Mouse (Mus musculus) embryonic fibroblast, embryonic 13.5 days (primary cell): ENCODE results near the gene Pqbp1. TPM values are rescaled to one million over a fixed set of nuclear protein-coding genes. Genes with fewer than 3 reads are reported as not detected.

ENCODE experiments used
- H3K27ac ChIP-seq: 2 replicates; pipeline ENCODE4 v1.5.1; 2012; ENCODE audit warnings: low read length, control low read depth, inconsistent platforms; ENCODE audit not compliant: insufficient read depth
- H3K4me1 ChIP-seq: 2 replicates; pipeline ENCODE4 v1.6.1; 2011; ENCODE audit warnings: low read length; ENCODE audit not compliant: control insufficient read depth, insufficient read depth
- H3K4me3 ChIP-seq: 2 replicates; pipeline ENCODE4 v1.5.1; 2011; ENCODE audit warnings: mild to moderate bottlenecking, control low read depth, low read length; ENCODE audit not compliant: insufficient read depth
- CTCF ChIP-seq: IDR thresholded peaks from 2 replicates; pipeline ENCODE4 v1.5.1; 2011; ENCODE audit warnings: mild to moderate bottlenecking, control low read depth, low read length, moderate library complexity, borderline replicate concordance; ENCODE audit not compliant: insufficient read depth
- POLR2A ChIP-seq: IDR thresholded peaks from 2 replicates; pipeline ENCODE4 v1.6.1; 2011; ENCODE audit warnings: low read depth, mild to moderate bottlenecking, control low read depth, low read length, moderate library complexity
- polyA plus RNA-seq: library from polyadenylated mRNA; stranded (reverse); fragments of >200 nt; gene quantifications from 2 replicates; pipeline ENCODE4 v1.2.4, GENCODE M21; 2011; ENCODE audit warnings: low read depth; ENCODE audit not compliant: missing spikeins, insufficient read length

The Pqbp1 gene
- polyA plus RNA-seq, 1 experiment = 90.2 TPM

DNA sequence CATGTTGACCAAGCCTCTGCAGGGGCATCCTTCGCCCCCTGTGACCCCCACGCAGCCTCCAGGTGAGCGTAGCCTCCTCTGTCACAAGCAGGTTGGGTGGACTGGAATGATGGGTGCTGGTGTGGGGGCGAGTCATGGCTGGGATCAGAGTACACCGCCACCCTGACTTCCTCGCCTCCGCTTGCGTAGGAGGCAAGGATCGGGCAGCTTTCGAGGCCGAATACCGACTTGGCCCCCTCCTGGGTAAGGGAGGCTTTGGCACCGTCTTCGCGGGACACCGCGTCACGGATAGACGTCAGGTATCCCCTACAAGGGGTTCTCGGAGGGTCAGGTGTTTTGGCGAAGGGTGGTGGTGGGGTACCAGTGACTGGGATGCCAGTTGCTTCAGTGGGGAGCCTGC, 20.6 kb downstream of the Pqbp1 start:
- Histone ChIP-seq H3K4me3 (peak overlapping the region; percentile 14; the same call in 1 of the 2 replicates), H3K4me1 (0 out of 2 replicates have a peak, but pooled peaks cover 5% of the 10 kb centered on the region), H3K27ac (no peak overlapping the region)
- no peak for TF ChIP-seq POLR2A
- no peak for TF ChIP-seq CTCF

DNA sequence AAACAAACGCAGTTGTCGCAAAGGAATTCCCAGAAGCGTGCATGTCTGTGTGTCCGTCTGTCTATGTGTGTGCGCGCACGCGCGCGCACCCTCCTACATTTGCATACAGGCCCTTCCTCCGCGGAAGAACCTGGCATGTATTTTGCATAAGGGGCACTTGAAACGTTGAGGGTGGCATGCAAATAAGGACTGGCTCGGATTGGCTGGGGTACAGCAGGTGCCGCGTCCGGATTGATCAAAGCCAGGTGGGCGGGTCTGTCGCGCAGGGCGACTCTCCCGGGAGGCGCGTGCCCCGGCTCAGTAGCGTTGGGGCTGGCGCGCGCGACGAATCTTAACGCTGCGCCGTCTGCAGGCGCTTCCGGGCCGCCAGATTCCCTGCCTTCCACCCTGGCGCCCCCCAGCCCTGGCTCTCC, 21.1 kb downstream of the Pqbp1 start, which contains the start of gene Pim2:
Pim2 (plus strand) TSS at position 256 of the 413 bp plus-strand sequence.
- no peak for TF ChIP-seq POLR2A
- no peak for TF ChIP-seq CTCF
- Histone ChIP-seq H3K4me3 (peak within 1 kb of the TSS; percentile 28), H3K27ac (no peak within 1 kb of the TSS), H3K4me1 (0 out of 2 replicates have a peak, but pooled peaks cover 5% of the 10 kb centered on the region)

DNA sequence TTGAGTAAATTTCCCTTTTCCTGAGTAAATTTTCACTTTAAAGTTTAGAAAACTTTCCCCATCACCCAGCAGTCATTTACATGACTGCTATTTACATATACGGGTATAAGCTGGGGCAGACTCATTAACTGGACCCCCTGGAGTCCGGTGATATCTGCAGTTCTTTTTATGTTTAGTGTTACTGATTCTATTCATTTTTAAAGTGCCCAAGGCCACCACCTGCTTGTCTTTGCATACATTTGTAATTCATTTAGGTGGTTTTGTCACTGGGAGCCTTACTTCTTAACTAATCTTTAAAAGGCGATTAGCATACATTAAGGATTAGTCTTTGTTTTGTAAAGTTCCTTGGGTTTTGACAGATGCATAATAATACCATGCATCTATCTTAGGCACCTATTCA, 29.2 kb downstream of the Pqbp1 start:
- H3K27ac ChIP-seq = no peak overlapping the region
- H3K4me3 ChIP-seq = no peak overlapping the region
- no peaks in the 10 kb centered on the region for H3K4me1 ChIP-seq
- TF ChIP-seq CTCF (no peak), POLR2A (no peak)

DNA sequence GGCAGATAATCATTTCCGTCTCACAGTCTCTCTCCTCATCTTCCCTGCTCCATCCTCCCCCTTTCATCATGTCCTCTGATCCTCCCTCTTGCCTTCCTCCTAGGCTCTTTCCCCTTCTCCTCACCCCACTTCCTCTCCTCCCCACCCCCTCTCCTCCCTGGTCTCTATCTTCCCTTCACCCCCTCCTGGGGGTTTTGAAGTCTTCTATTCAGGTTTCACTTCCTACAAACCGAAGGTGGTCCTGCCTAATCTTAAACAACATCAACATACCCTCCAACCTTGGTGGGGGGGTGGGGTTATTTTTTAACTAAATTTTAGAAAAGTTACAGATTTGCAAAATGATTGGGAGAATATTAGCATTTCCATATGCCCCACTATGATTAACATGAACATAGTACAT, 30.6 kb downstream of the Pqbp1 start:
- Histone ChIP-seq H3K4me1 (no peaks in the 10 kb centered on the region), H3K4me3 (no peak overlapping the region), H3K27ac (no peak overlapping the region)
- TF ChIP-seq CTCF (no peak), POLR2A (no peak)

DNA sequence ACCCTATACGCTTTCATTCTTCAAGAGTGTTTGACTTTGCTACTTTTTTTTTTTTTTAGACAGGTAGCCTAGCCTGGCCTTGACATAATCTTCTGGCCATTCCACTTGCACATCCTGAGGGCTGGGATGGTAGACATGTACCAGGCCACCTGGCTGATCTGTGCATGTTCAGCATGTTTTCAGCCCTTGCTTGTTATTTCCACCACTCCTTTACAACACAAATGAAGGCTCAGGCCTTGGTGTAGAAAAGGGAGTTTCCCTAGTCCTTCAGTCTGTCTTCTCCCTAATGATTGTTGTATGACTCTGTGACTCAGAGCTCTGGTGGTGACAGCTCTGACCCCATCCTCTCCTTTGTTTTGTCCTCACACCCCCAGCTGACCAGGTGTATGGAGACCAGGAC, 31.9 kb downstream of the Pqbp1 start:
- TF ChIP-seq POLR2A = no peak
- no peak for TF ChIP-seq CTCF
- Histone ChIP-seq H3K4me1 (no peaks in the 10 kb centered on the region), H3K27ac (no peak overlapping the region)

DNA sequence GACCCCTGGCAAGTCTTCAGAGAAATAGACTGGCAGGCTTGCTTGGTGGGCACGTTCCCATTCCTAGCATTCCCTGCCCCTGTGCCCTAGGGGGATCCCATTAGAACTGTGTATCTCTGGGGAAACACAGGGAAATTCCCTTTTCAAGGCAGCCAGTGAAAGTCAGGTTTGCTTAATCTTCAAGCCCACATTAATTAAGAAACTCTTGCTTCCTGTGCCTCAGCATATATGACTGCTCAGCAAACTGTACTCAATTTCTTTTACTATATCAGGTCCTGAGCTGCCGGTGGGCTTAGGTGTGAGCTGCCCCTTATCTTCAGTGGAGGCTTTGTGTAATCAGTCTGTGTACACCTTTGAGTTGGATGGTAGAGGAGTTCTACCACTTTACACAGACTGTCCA, 33.3 kb downstream of the Pqbp1 start:
- Histone ChIP-seq H3K4me1 (no peaks in the 10 kb centered on the region), H3K4me3 (no peak overlapping the region), H3K27ac (no peak overlapping the region)
- no peak for TF ChIP-seq CTCF
- TF ChIP-seq POLR2A = no peak

More for the DNA sequence above, 31.9 kb downstream of the Pqbp1 start:
- no peak overlapping the region for H3K4me3 ChIP-seq

DNA sequence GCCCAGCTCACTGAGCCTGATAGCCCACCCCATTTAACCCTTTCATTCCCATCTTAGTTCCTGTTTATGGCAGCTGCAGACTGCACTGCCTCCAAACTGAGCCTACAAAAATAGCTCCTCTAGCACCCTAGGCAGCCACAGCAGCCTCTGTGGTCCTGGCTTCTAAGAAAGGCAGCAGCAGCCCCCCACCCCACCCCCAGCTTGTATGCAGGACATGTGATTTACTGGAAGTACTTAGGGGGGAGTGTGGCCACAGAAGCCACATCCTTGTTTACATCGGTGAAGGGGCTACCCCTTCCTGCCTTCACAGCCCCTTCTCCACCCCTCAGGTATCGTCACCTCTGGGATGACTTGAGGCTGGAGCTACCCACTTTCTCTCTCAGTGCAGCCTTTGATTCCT, 33.7 kb downstream of the Pqbp1 start:
- TF ChIP-seq POLR2A (no peak), CTCF (no peak)
- Histone ChIP-seq H3K27ac (no peak overlapping the region), H3K4me1 (no peaks in the 10 kb centered on the region), H3K4me3 (no peak overlapping the region)

DNA sequence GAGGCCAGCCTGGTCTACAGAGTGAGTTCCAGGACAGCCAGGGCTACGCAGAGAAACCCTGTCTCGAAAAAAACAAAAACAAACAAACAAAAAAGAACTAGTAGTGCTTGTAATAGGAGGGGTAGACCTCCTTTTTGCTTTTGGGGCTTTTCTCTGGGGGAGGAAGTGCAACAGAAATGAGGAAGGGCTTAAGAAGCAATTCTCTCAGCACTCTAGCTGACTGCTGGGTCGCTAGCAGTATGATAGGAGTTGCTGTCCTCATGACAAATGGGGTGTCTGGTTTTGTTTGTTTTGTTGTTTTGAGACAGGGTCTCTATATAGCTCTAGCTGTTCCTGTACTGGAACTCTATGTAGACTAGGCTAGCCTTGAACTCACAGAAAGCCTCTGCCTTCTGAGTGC, 34.5 kb downstream of the Pqbp1 start:
- Histone ChIP-seq H3K4me1 (no peaks in the 10 kb centered on the region), H3K4me3 (no peak overlapping the region), H3K27ac (no peak overlapping the region)
- TF ChIP-seq CTCF (no peak), POLR2A (no peak)

DNA sequence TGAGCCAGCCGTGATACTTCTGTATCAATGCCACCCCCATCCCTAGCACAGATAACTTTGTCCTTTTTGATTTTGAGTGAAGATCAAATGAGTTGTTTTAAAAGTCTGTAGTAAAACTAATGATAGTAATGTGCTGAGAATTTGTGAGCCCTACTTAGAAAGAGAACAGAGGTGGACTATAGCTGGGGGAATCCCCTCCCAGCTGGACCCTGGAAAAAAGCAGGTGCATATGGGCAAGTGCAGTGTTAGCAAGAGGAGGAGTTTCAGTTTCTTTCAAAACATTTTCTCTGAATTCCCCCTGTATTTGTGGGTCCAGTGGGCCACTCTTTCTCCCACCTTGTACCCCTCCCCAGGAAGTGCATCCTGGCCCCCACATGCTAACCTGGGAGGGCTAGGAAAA, 35.9 kb downstream of the Pqbp1 start:
- Histone ChIP-seq H3K27ac (no peak overlapping the region), H3K4me3 (no peak overlapping the region), H3K4me1 (no peaks in the 10 kb centered on the region)
- no peak for TF ChIP-seq CTCF
- no peak for TF ChIP-seq POLR2A

DNA sequence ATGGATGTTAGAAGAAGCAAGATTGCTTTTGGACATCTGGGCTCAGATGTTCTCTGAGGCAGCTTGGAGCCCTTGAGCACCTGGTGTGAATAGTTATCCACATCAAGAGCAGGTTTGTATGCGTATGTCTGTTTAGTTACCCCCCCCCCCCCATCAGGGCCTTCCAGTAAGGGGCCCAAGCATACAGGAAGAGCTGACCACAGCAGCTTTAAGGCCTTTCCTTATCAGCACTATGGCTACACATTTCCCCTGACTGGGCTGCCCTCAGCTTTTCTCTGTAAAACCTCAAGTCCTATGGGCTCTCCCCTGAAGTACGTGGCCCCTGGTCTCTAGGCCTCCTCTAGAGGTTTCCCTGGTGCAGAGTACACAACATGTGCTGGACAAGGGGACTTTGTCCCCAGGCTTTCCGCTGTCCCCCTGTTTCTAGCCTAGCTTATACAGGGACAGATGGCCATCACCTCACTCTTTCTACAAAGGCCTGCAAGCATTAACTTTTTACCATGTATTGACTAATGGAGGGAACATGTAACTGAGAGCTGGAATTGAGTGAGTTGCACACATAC, 39.8 kb downstream of the Pqbp1 start:
- TF ChIP-seq POLR2A (no peak), CTCF (no peak)
- H3K4me1 ChIP-seq = no peaks in the 10 kb centered on the region
- H3K4me3 ChIP-seq = no peak overlapping the region
- H3K27ac ChIP-seq = no peak overlapping the region

DNA sequence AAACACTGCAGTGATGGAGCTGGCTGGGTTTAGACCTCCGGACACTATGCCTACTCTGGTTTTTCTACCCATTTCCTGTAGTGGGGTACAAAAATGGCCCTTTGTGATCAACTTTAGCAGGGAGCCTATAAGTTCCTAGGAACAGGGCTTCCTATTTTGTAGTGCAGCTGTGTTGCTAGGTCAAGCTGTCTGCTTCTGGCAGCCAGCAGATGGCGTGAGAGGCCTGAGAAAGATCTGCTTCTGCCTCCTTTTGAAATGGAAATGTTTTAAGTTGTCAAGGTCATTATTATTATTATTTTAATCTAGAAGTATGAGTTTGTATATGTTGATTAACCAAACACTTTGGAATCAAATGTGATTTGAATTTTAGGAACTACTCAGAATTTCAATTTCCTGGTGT, 44.5 kb downstream of the Pqbp1 start:
- TF ChIP-seq CTCF (peak; percentile 38; the same call in 1 of the 2 replicates), POLR2A (no peak)
- Histone ChIP-seq H3K4me1 (no peaks in the 10 kb centered on the region), H3K4me3 (no peak overlapping the region), H3K27ac (no peak overlapping the region)

DNA sequence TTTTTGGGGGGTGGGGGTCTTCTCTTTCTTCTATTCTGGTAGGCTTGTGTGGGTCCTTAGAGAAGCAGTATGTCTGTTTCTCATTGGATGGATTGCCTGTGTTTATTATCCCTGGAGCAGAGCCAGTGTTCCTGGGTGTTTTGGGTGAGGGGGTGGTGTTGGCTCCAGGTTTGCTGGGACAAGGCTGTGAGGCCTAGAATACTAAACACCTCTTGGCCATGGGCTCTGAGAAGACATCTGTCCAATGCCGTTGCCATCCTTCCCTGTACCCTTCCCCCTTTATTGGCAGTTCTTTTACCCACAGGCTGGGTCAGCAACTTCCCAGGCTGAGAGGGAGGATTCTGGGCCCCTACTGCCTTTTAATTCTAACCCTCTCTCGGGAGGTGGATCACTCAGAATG, 51.2 kb downstream of the Pqbp1 start:
- H3K4me1 ChIP-seq = no peaks in the 10 kb centered on the region; the same call in 1 of the 2 replicates
- H3K27ac ChIP-seq = no peak overlapping the region
- no peak for TF ChIP-seq CTCF
- TF ChIP-seq POLR2A = no peak

More for the DNA sequence above, 51.2 kb downstream of the Pqbp1 start:
- no peak overlapping the region for H3K4me3 ChIP-seq

Other genes with a start within 250 kb of the Pqbp1 start
- gene Prickle3, start 242.0 kb downstream of the Pqbp1 start, polyA plus RNA-seq = 7.0 TPM in 2 replicates
- gene Plp2, start 227.9 kb downstream of the Pqbp1 start, polyA plus RNA-seq = 305 and 316 TPM in 2 replicates
- gene Magix, start 218.0 kb downstream of the Pqbp1 start, polyA plus RNA-seq = not detected in 2 replicates
- gene Gpkow, start 202.1 kb downstream of the Pqbp1 start, polyA plus RNA-seq = 26.0 and 29.8 TPM in 2 replicates
- gene Wdr45, start 184.9 kb downstream of the Pqbp1 start, polyA plus RNA-seq = 29.0 and 32.3 TPM in 2 replicates
- gene Gm45208, start 177.0 kb downstream of the Pqbp1 start, polyA plus RNA-seq = not detected in 2 replicates
- 112 and 126 TPM in 2 replicates for gene Praf2, start 170.8 kb downstream of the Pqbp1 start, polyA plus RNA-seq
- 2.5 and 3.5 TPM in 2 replicates for gene Ccdc120, start 148.4 kb downstream of the Pqbp1 start, polyA plus RNA-seq
- gene Tfe3, start 136.7 kb downstream of the Pqbp1 start, polyA plus RNA-seq = 49.1 and 53.4 TPM in 2 replicates
- gene Gripap1, start 109.5 kb downstream of the Pqbp1 start, polyA plus RNA-seq = 37.7 and 42.1 TPM in 2 replicates
- 5.7 and 7.5 TPM in 2 replicates for gene Kcnd1, start 77.0 kb downstream of the Pqbp1 start, polyA plus RNA-seq
- gene Otud5, start 57.9 kb downstream of the Pqbp1 start, polyA plus RNA-seq = 57.5 and 65.0 TPM in 2 replicates
- 4.0 and 4.3 TPM in 2 replicates for gene Pim2, start 21.0 kb downstream of the Pqbp1 start, polyA plus RNA-seq
- 113 and 123 TPM in 2 replicates for gene Slc35a2, start 15.2 kb downstream of the Pqbp1 start, polyA plus RNA-seq
- gene Timm17b, start 88 bp upstream of the Pqbp1 start, polyA plus RNA-seq = 29.5 and 39.9 TPM in 2 replicates
- not detected in 2 replicates for gene Gm10491, start 8.6 kb upstream of the Pqbp1 start, polyA plus RNA-seq
- not detected in 2 replicates for gene Gm10490, start 10.3 kb upstream of the Pqbp1 start, polyA plus RNA-seq
- gene Pcsk1n, start 20.6 kb upstream of the Pqbp1 start, polyA plus RNA-seq = not detected in 2 replicates
- gene Eras, start 29.3 kb upstream of the Pqbp1 start, polyA plus RNA-seq = not detected in 2 replicates
- 21.2 and 27.6 TPM in 2 replicates for gene Hdac6, start 48.6 kb upstream of the Pqbp1 start, polyA plus RNA-seq
- not detected in 2 replicates for gene Gata1, start 78.8 kb upstream of the Pqbp1 start, polyA plus RNA-seq
- gene Glod5, start 119.2 kb upstream of the Pqbp1 start, polyA plus RNA-seq = not detected in 2 replicates
- gene Suv39h1, start 175.5 kb upstream of the Pqbp1 start, polyA plus RNA-seq = 24.8 and 31.0 TPM in 2 replicates
- 0.25 TPM in 1 of 2 replicates, not detected in the other for gene Was, start 191.2 kb upstream of the Pqbp1 start, polyA plus RNA-seq
- gene Wdr13, start 233.6 kb upstream of the Pqbp1 start, polyA plus RNA-seq = 26.7 and 29.9 TPM in 2 replicates
- gene Rbm3, start 246.6 kb upstream of the Pqbp1 start, polyA plus RNA-seq = 486 and 515 TPM in 2 replicates